Mouse (Mus musculus) lung, adult 2 months (tissue): ENCODE results near the gene Eml2.

Experiments used
- CTCF ChIP-seq: fragments of 200-500 bp; IDR thresholded peaks from 2 replicates; pipeline ENCODE4 v1.5.1; 2011; ENCODE audit warnings: mild to moderate bottlenecking, low read length, control low read depth; ENCODE audit not compliant: insufficient read depth
- POLR2A ChIP-seq: fragments of 200-500 bp; IDR thresholded peaks from 2 replicates; pipeline ENCODE4 v1.6.1; 2011; ENCODE audit warnings: low read depth, mild to moderate bottlenecking, control low read depth, low read length, borderline replicate concordance; ENCODE audit errors: extremely low read depth

DNA sequence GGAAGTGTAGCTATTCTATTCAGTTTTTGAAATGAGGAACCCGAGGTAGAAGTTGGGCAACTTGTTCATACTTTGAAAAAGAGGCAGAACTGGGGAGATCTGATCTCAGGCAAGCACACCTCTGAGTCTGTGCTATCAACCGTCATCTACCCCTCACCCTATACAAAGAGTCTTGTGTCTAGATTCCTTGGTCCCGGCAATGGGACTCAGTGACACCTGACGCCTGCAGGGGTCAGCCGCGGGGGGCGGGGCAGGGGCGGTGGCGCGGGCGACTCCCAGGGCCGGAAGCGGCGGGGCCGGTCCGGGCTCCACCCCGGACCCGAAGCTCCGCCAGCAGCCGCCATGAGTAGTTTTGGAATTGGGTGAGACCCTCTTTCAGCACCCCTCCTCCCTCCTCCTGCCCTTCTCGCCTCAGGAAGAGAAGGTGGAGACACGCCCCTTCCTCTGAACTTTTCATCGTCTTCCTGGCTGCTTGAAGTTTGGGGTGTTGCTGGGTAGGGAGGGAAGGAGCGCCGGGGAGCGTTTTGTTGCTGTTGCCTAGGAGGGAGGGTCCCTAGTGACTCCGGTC, 4.7 kb downstream of the Eml2 start:
- no peak for TF ChIP-seq POLR2A
- no peak for TF ChIP-seq CTCF
